Mouse (Mus musculus): ENCODE data around the gene Saa4.
"Not testable (repeated sequence)": the region's sequence is repeated elsewhere in the genome, so short reads cannot be mapped to it uniquely, and the experiment has no call there.

The Saa4 gene

DNA sequence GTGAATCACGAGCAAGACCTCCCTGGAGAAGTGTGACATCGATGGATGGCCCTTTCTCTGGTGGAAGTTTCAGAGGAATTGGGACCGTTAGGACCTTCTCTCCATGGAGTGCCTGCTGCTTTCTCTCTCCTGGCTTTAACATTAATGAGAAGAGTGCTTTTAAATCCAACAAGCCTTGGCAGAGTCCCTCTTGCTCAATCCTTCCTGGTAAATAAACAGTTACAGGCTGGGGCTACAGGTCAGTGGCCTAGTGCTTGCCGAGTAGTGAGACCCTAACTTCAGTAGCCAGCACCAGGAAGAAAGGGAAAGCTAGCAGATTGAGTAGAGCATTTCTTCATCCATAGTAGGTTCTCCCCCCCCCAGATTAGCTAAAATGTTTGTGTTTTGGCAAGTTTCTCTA, at the start of gene Saa4:
Gene Saa4, minus strand, starts transcription at position 146 of the 400 bp plus-strand sequence.
- no peak for DNase-seq (ENCODE audit: low read depth, low spot score)

DNA sequence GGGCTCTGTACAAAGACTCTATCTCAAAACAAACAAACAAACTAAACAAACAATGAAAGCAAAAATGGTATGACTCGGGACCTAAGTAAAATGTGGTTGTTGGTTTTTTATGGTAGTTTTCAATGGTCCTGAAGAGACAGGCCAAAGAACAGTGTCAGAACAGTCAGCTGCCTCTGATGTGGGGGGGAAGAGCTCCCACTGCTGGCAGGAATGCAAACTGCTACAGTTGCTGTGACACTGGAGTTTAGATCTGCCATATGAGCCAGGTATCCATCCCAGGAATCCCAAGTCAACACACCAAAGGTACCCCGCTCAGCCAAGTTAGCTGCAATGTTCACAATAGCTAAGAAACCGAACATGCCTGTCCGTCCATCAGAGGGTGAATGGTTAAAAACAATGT, 38.3 kb upstream of the Saa4 start:
- DNase-seq (ENCODE audit: low read depth, low spot score): peak; percentile 66

- no peak for DNase-seq (ENCODE audit: low read depth, low spot score)
Observed at GRCm38 (mm10) chr7:46768451-46768850, 36.0 kb upstream of the Saa4 start.

DNA sequence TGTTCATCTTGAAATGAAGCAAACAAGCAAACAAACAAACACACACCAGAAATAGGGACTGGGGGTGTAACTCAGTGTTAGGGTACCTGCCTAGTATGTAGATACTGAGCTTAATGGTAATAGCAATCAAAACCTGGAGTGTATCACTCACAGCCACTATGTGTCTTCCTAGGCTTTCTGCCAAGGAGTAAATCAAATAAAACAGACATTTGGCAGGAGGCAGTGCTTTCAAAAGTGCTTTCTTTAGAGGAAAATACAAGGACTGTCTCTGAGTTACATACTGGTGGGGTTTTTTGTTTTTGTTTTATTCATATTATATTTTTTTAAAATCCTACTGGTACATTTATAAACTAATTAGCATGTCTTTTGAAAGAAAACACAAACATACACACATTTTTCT, 35.0 kb upstream of the Saa4 start:
- DNase-seq (ENCODE audit: low read depth, low spot score): no peak

DNA sequence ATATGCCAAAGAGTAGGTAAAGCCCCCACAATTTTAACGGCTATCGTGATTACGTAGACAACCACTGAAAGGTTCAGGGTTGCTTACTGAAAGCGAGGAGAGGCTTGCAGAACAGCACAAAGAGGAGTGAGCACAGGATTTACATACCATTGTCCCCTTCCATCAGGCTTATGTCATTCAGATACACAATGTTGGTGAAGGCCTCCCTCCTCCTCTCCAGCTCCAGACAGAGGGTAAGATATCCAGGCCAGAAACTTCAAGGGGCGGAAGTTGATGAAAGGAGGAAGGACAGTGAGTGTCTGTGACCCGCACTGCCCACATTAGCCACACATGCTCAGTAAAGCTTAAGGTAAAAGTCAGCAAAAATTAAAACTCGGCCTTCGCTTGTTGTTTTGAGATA, 32.3 kb upstream of the Saa4 start:
- DNase-seq (ENCODE audit: low read depth, low spot score): no peak

DNA sequence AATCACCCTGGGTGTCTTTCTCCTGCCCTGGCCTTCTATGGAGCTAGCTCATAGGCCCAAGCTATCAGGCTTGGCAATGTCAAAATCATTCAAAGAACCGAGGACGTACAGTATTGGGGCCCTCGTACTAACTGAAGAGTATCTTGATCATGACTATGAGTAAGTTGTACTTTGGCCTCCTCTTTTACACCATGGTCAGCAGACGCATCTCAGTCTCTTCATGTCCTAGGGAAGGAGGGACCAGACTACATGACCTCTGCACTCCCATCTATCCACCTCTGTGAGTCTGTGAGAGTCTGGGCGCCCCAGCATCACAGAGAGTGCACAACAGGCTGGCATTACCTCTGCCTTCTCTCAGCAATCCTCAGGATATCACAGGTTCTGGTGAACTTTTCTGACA, 30.2 kb upstream of the Saa4 start:
- no peak for DNase-seq (ENCODE audit: low read depth, low spot score)

DNA sequence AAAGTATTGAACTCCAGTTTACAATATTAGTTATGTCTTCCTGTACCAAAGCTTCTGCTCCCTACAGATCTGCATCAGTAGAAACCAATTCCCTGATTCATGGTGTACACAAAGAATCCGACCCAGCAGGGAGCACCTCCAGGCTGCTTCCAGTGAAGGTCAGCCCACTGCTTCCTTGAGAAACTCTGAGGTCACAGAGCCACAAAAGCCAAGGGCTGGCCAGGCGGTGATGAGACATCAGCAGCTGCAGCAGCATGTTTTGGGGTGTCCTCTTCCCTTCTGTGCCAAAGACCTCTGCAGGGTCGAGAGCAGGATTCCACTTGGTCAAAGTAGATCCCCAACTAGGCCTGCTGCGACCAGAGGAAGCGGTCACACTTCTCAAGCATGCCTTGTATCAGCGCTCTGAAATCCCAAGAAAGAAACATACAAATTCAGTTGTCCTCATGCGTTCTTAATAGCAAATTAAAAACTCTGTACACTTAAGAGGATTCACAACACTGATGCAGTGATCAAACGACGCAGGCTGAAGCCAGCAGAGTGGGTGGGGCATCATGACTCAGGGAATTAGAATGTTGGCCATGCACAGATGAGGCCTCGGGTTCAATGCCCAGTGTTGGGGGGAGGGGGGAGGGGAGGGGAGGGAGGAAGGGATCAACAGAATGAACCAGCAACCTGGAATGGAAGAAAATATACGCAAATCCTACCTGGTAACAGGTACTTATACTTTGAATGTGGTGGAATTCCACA, 28.8 kb upstream of the Saa4 start:
- peak; percentile 38 for DNase-seq (ENCODE audit: low read depth, low spot score)

DNA sequence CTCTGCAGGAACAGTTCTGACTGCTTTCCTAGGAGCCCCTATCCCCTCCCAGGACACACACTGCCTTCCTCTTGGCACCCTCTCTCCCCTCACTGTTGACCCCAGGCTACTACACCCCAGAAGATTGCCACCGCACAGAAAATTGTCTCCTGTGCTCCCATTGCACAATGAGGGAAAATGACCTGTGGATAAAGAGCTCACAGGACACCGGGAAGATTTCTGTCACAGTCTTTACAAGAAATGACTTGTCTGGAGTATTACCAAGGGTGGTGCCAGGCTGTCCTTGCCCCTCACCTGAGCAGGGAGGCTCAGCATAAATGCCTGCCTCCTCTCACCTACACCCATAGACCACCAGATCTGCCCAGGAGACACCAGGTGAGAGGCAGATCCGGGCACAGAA, 19.1 kb upstream of the Saa4 start, which contains the start of gene Saa2:
Gene Saa2, plus strand, starts transcription at position 301 of the 400 bp plus-strand sequence.
- DNase-seq (ENCODE audit: low read depth, low spot score): no peak

DNA sequence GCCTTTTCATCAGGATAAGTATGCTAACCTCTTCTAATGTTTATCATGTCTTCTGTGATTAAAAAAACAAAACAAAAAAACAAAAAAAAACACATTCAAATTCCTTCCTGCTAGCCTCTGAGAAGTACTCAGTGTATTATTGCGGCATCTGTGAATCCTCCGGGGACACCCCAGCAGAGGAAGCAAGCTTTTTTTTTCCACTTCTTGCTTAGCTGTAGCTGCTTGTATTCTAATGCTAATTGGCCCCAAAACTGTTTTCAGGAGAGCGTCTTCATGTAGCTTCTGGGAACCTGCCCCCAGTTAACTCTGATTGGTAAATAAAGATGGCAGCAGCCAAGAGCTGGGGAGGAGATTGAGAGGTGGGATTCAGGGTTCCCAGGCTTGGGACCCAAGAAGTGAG, 16.1 kb upstream of the Saa4 start:
- DNase-seq (ENCODE audit: low read depth, low spot score): peak; percentile 28

GRCm38 (mm10) chr7:46746381-46746780, 14.0 kb upstream of the Saa4 start:
- DNase-seq (ENCODE audit: low read depth, low spot score): no peak

- no peak for DNase-seq (ENCODE audit: low read depth, low spot score)
Observed at GRCm38 (mm10) chr7:46745816-46746215, 13.4 kb upstream of the Saa4 start.

DNA sequence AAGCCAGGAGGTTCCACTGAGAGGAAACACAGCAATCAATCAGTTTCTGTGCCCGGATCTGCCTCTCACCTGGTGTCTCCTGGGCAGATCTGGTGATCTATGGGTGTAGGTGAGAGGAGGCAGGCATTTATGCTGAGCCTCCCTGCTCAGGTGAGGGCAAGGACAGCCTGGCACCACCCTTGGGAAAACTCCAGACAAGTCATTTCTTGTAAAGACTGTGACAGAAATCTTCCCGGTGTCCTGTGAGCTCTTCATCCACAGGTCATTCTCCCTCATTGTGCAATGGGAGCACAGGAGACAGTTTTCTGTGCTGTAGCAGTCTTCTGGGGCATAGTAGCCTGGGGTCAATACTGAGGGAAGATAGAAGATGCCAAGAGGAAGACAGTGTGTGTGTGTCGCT, 10.5 kb upstream of the Saa4 start, which contains the start of gene Saa1:
Gene Saa1, minus strand, starts transcription at position 101 of the 400 bp plus-strand sequence.
- DNase-seq (ENCODE audit: low read depth, low spot score): not testable (repeated sequence)

DNA sequence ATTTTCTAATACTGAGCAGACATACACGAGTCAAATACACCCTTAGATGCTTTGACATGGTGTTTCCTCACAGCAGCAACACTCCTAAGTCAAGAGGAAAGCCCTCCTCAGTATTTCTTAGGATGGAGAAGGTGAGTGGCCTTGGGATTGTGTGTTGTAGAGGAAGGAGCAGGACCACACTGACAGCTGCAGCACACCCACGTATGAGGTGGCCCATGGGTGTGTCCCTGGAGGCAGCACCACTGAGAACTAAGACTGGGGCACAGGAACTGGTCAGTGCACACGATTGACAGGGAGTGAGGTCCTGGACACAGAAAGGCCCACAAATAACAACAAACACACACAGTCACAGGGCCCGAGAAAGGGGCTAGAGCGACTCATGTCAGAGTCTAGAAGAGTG, 7.6 kb upstream of the Saa4 start:
- DNase-seq (ENCODE audit: low read depth, low spot score): not testable (repeated sequence)

DNA sequence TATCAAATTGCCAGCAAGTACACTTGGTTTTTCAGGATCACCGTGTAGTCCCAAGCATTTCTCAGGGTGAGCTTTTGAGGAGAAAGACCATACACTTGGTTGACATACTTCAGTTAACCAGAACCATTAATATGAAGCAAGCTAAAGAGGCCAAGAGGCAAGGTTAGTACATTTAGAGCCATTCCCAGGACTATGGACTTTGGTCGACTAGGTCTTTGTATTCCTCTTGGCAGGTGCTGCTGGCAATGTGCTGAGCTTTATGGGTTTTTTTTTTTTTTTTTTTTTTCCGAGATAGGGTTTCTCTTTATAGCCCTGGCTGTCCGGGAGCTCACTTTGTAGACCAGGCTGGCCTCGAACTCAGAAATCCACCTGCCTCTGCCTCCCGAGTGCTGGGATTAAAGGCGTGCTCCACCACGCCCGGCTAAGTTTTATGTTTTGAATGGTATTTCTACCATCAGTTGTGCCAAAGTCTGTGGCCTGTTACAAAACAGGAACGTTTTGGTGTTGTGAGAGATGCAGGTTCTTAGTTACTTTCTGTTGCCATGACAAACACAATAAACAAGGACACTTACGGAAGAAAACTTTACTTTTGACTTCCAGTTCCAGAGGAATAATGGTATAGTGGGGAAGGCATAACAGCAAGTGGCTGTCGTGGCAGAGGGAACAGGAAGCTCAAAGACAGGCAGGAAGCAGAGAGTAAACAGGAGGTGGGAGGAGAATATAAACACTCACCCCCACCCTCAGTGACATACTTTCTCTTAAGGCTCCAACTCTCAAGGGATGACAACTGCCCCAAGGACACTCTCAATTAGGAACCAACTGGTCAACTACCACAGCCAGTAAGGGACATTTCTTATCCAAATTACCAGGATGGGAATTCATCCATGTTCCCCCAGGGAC, 6.4 kb upstream of the Saa4 start:
- no peak for DNase-seq (ENCODE audit: low read depth, low spot score)

GRCm38 (mm10) chr7:46734983-46735382, 2.6 kb upstream of the Saa4 start:
- no peak for DNase-seq (ENCODE audit: low read depth, low spot score)

- DNase-seq (ENCODE audit: low read depth, low spot score): no peak
Observed at GRCm38 (mm10) chr7:46727584-46727983, 4.8 kb downstream of the Saa4 start.

- DNase-seq (ENCODE audit: low read depth, low spot score): no peak
Observed at GRCm38 (mm10) chr7:46724396-46724795, 8.0 kb downstream of the Saa4 start.

DNA sequence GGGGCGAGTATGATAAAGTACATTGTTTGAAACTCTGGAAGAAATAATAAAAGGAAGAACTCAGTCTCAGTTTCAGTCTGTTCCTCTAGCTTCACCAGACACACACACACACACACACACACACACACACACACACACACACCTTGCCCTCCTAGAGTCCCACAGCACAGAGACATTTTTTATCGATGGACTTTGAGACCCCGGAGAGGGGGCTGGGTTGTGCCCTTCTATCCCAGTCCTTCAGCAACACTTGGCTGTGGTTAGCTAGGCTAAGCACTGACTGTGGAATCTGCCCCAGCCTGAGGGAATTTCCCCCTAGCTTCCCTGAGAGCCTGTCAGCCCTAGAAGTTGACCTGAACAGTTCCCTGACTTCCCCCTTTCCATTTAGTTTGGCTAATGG, 8.6 kb downstream of the Saa4 start:
- no peak for DNase-seq (ENCODE audit: low read depth, low spot score)

DNA sequence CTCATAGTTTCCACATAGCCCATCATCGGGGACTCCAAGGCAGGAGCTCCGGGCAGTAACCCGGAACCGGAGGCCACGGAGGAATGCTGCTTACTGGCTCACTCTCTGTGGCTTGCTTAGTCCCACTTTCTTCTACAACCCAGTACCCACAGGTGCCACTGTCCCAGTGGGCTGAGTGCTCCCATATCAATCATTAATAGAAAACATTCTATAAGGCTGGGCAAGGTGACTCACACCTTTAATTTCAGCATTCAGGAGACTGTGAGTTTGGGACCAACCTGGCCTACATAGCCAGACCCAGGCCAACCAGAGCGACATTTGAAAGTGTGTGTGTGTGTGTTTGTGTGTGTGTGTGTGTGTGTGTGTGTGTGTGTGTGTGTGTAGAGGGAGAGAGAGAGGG, 9.0 kb downstream of the Saa4 start:
- no peak for DNase-seq (ENCODE audit: low read depth, low spot score)

GRCm38 (mm10) chr7:46720460-46720859, 11.9 kb downstream of the Saa4 start:
- DNase-seq (ENCODE audit: low read depth, low spot score): no peak

- DNase-seq (ENCODE audit: low read depth, low spot score): no peak
Observed at GRCm38 (mm10) chr7:46719526-46719925, 12.9 kb downstream of the Saa4 start.

DNA sequence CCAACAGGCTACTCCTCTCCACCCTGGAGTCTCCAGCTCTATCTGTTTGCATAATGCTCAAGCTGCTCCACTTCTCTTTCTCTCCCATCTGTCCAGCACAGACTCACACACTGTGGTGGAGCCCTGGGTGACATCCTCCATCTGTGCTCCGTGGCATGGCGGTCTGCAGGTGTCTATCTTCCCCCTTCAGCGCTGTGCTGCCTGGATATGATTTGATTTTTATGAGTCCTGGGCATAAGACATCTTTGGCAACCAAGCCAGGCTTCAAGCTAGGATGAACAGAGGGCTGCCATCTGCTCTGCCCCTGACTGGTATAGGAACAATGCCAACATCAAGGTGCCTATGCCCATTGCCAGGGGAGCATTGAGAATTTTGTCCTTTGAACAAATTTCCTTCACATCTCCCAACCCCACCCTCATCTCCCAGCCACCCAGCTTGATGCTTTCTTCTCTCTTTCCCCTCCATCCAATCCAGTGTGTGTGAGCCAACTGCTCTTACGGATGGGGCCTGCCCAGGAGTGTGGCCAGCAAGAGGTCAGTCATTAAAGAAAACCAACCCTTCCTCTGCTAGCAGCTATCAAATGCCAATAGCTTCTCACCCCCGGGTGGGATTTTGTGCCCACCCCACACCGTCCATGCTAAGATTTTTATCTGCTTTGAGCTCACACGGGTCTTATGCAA, 13.7 kb downstream of the Saa4 start:
- DNase-seq (ENCODE audit: low read depth, low spot score): no peak

All from WW6 (cell line).